Mouse (Mus musculus) intestine, embryonic 15.5 days (tissue): ENCODE data around the gene Ugt1a9. TPM values are rescaled to one million over a fixed set of nuclear protein-coding genes. Genes with fewer than 3 reads are reported as not detected.
A peak's percentile ranks its signal among the peaks of the same experiment; 100 is the strongest.
"Not testable (repeated sequence)": the region's sequence is repeated elsewhere in the genome, so short reads cannot be mapped to it uniquely, and the experiment has no call there.

ENCODE experiments used
- ATAC-seq: fragments of 200-750 bp; cut with Nextera tagmentation; 2 replicates; pipeline ENCODE4 v1.8.0; 2017; ENCODE audit warnings: moderate TSS enrichment, moderate library complexity
- H3K27ac ChIP-seq: fragments of 300-500 bp; sonication (generic); 2 replicates; pipeline ENCODE4 v1.5.1; 2015; ENCODE audit warnings: mild to moderate bottlenecking, inconsistent platforms
- H3K27me3 ChIP-seq: fragments of 300-500 bp; sonication (generic); replicated peaks from 2 replicates; pipeline ENCODE4 v1.6.1; 2015; ENCODE audit warnings: inconsistent platforms
- H3K36me3 ChIP-seq: fragments of 300-500 bp; sonication (generic); 2 replicates; pipeline ENCODE4 v1.6.1; 2015; ENCODE audit warnings: inconsistent platforms
- H3K4me1 ChIP-seq: fragments of 300-500 bp; sonication (generic); replicated peaks from 2 replicates; pipeline ENCODE4 v1.6.1; 2015; ENCODE audit warnings: inconsistent platforms
- H3K4me2 ChIP-seq: fragments of 300-500 bp; sonication (generic); replicated peaks from 2 replicates; pipeline ENCODE4 v1.6.1; 2015; ENCODE audit warnings: mild to moderate bottlenecking, inconsistent platforms
- H3K4me3 ChIP-seq: fragments of 300-500 bp; sonication (generic); replicated peaks from 2 replicates; pipeline ENCODE4 v1.5.1; 2015; ENCODE audit warnings: inconsistent platforms
- H3K9ac ChIP-seq: fragments of 300-500 bp; sonication (generic); 2 replicates; pipeline ENCODE4 v1.6.1; 2015; ENCODE audit warnings: inconsistent platforms
- H3K9me3 ChIP-seq: fragments of 300-500 bp; sonication (generic); 2 replicates; pipeline ENCODE4 v1.6.1; 2016; ENCODE audit warnings: inconsistent platforms
- WGBS: fragments of 180-500 bp; shearing (Covaris S2); methylation state at CpG from one replicate; pipeline ENCODE4 v1.1.7; 2015; 5-methylcytosine and 5-hydroxymethylcytosine counted together
- polyA plus RNA-seq: library from polyadenylated mRNA; unstranded; fragments of >200 nt; fragmentation: Nextera tagmentation; extraction: Ambion mirVana; gene quantifications from 2 replicates; pipeline ENCODE4 v1.2.1, GENCODE M21; 2015

Ugt1a9 gene
- polyA plus RNA-seq, 1 experiment from 2014 or later, result 5.6 TPM

GRCm38 (mm10) chr1:88120550-88120949 lies 50.0 kb downstream of the Ugt1a9 start:
- 10% methylated on average over 4 of the region's 4 CpGs for WGBS
- not testable (repeated sequence) for H3K36me3 ChIP-seq, H3K9ac ChIP-seq, H3K4me2 ChIP-seq, H3K27me3 ChIP-seq, H3K9me3 ChIP-seq, H3K4me1 ChIP-seq, H3K27ac ChIP-seq, H3K4me3 ChIP-seq
- peak; percentile 51; the same call in 1 of the 2 replicates for ATAC-seq

GRCm38 (mm10) chr1:88121521-88121920 lies 50.9 kb downstream of the Ugt1a9 start:
- not testable (repeated sequence) for H3K9me3 ChIP-seq, ATAC-seq, H3K27ac ChIP-seq, H3K4me3 ChIP-seq, H3K36me3 ChIP-seq, H3K4me2 ChIP-seq, H3K9ac ChIP-seq, H3K4me1 ChIP-seq, H3K27me3 ChIP-seq
- no CpG with 5 or more reads among the region's 1 CpGs for WGBS

GRCm38 (mm10) chr1:88125827-88126360 lies 55.3 kb downstream of the Ugt1a9 start:
- not testable (repeated sequence) for H3K4me1 ChIP-seq, H3K27ac ChIP-seq, H3K9ac ChIP-seq, H3K4me3 ChIP-seq, H3K36me3 ChIP-seq, H3K4me2 ChIP-seq, ATAC-seq, H3K9me3 ChIP-seq, H3K27me3 ChIP-seq
- 78% methylated on average over 4 of the region's 4 CpGs for WGBS

- not testable (repeated sequence) for ATAC-seq, H3K9ac ChIP-seq, H3K9me3 ChIP-seq, H3K4me3 ChIP-seq, H3K36me3 ChIP-seq, H3K4me2 ChIP-seq, H3K4me1 ChIP-seq, H3K27me3 ChIP-seq, H3K27ac ChIP-seq
- WGBS, result 79% methylated on average over 2 of the region's 2 CpGs
Observed at GRCm38 (mm10) chr1:88129091-88129490, 58.5 kb downstream of the Ugt1a9 start.

GRCm38 (mm10) chr1:88130223-88130622 lies 59.6 kb downstream of the Ugt1a9 start:
- peak; percentile 67 for ATAC-seq
- not testable (repeated sequence) for H3K36me3 ChIP-seq, H3K9ac ChIP-seq, H3K4me2 ChIP-seq, H3K9me3 ChIP-seq, H3K27me3 ChIP-seq, H3K4me3 ChIP-seq, H3K27ac ChIP-seq
- 59% methylated on average over 1 of the region's 1 CpGs for WGBS
- peaks cover 10% of the 10 kb centered on the region for H3K4me1 ChIP-seq

GRCm38 (mm10) chr1:88133908-88134456 lies 63.4 kb downstream of the Ugt1a9 start:
- peaks cover 10% of the 10 kb centered on the region for H3K4me1 ChIP-seq
- H3K36me3 ChIP-seq, result no peaks in the 10 kb centered on the region
- WGBS, result 64% methylated on average over 3 of the region's 3 CpGs
- H3K27me3 ChIP-seq, result no peaks in the 10 kb centered on the region
- H3K4me3 ChIP-seq, result no peak overlapping the region
- no peak for ATAC-seq
- no peak overlapping the region for H3K4me2 ChIP-seq
- peak overlapping the region; percentile 61; the same call in 1 of the 2 replicates for H3K27ac ChIP-seq
- H3K9ac ChIP-seq, result no peak overlapping the region
- H3K9me3 ChIP-seq, result no peaks in the 10 kb centered on the region

- not testable (repeated sequence) for H3K4me2 ChIP-seq
- 36% methylated on average over 4 of the region's 5 CpGs for WGBS
- H3K27ac ChIP-seq, result peak within 1 kb of the TSS; percentile 61; the same call in 1 of the 2 replicates
Observed at GRCm38 (mm10) chr1:88134457-88135011, 63.9 kb downstream of the Ugt1a9 start, which contains the start of gene Ugt1a6a. Gene Ugt1a6a (plus strand): TSS chr1:88134809.

GRCm38 (mm10) chr1:88135229-88135904 lies 64.8 kb downstream of the Ugt1a9 start:
- not testable (repeated sequence) for H3K9me3 ChIP-seq, H3K9ac ChIP-seq, ATAC-seq, H3K36me3 ChIP-seq, H3K27ac ChIP-seq, H3K4me2 ChIP-seq, H3K4me3 ChIP-seq, H3K27me3 ChIP-seq
- peaks cover 10% of the 10 kb centered on the region for H3K4me1 ChIP-seq
- 85% methylated on average over 6 of the region's 6 CpGs for WGBS

More at GRCm38 (mm10) chr1:88134457-88135011, 63.9 kb downstream of the Ugt1a9 start, which contains the start of gene Ugt1a6a:
- not testable (repeated sequence) for H3K36me3 ChIP-seq, H3K9ac ChIP-seq, H3K27me3 ChIP-seq, H3K4me3 ChIP-seq, H3K9me3 ChIP-seq
- ATAC-seq, result peak; percentile 56
- peaks cover 10% of the 10 kb centered on the region for H3K4me1 ChIP-seq

GRCm38 (mm10) chr1:88136646-88137045 lies 66.0 kb downstream of the Ugt1a9 start:
- H3K4me2 ChIP-seq, result no peak overlapping the region
- H3K27me3 ChIP-seq, result no peaks in the 10 kb centered on the region
- WGBS, result 81% methylated on average over 2 of the region's 2 CpGs
- no peak overlapping the region for H3K4me3 ChIP-seq
- H3K4me1 ChIP-seq, result peaks cover 10% of the 10 kb centered on the region
- H3K36me3 ChIP-seq, result no peaks in the 10 kb centered on the region
- H3K9ac ChIP-seq, result no peak overlapping the region
- H3K9me3 ChIP-seq, result no peaks in the 10 kb centered on the region
- H3K27ac ChIP-seq, result no peak overlapping the region
- no peak for ATAC-seq

GRCm38 (mm10) chr1:88137264-88137663 lies 66.7 kb downstream of the Ugt1a9 start:
- no peaks in the 10 kb centered on the region for H3K36me3 ChIP-seq
- peaks cover 10% of the 10 kb centered on the region for H3K4me1 ChIP-seq
- no peak overlapping the region for H3K27ac ChIP-seq
- WGBS, result 74% methylated on average over 3 of the region's 3 CpGs
- H3K27me3 ChIP-seq, result no peaks in the 10 kb centered on the region
- no peaks in the 10 kb centered on the region for H3K9me3 ChIP-seq
- no peak overlapping the region for H3K4me2 ChIP-seq
- H3K9ac ChIP-seq, result no peak overlapping the region
- no peak for ATAC-seq
- no peak overlapping the region for H3K4me3 ChIP-seq

GRCm38 (mm10) chr1:88138145-88138544 lies 67.5 kb downstream of the Ugt1a9 start:
- ATAC-seq, result peak; percentile 61
- no peak overlapping the region for H3K4me3 ChIP-seq
- no peaks in the 10 kb centered on the region for H3K9me3 ChIP-seq
- H3K27ac ChIP-seq, result no peak overlapping the region
- no peaks in the 10 kb centered on the region for H3K36me3 ChIP-seq
- peaks cover 10% of the 10 kb centered on the region for H3K4me1 ChIP-seq
- H3K9ac ChIP-seq, result no peak overlapping the region
- H3K27me3 ChIP-seq, result no peaks in the 10 kb centered on the region
- WGBS, result 64% methylated on average over 1 of the region's 1 CpGs
- no peak overlapping the region for H3K4me2 ChIP-seq

GRCm38 (mm10) chr1:88140492-88140891 lies 69.9 kb downstream of the Ugt1a9 start:
- peak; percentile 80 for ATAC-seq

More at GRCm38 (mm10) chr1:88140492-88140891, 69.9 kb downstream of the Ugt1a9 start:
- H3K4me1 ChIP-seq, H3K27ac ChIP-seq, H3K36me3 ChIP-seq, H3K9me3 ChIP-seq, H3K4me3 ChIP-seq, H3K9ac ChIP-seq, H3K4me2 ChIP-seq, H3K27me3 ChIP-seq: not testable (repeated sequence)
- 51% methylated on average over 1 of the region's 1 CpGs for WGBS
